Mouse (Mus musculus): ENCODE measurements at regions not wholly inside any gene's neighbourhood (a gene's known extent, or its start where the extent isn't known, plus 50 kb on each side); places are given as distances from the start of the nearest gene placed in this dataset.

DNA sequence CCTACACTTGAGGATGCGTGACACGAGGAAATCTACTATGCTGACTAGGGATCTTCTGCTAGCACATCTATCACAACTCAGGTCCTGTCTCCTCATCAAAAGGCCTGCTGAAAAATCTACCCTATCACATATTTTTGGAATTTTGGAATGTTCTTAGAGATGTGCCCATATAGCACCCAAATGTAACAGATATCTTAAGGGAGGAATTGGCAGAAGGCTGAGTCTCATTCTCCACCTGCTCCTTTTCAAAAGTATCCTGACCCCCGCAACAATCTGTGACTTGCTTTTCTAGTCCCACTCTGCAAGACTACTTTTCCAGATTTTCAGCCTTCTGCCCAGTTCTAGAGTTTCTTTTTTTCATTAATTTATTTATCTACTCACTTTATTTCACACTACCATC is 118.4 kb upstream of the Actbl2 start:
- no peak overlapping the region for H3K27ac ChIP-seq
- H3K4me3 ChIP-seq (replicated peaks), result no peak overlapping the region
- H3K4me1 ChIP-seq (replicated peaks), result no peaks in the 10 kb centered on the region
- H3K9me3 ChIP-seq, result no peaks in the 10 kb centered on the region
- no peak for ATAC-seq
- no peak overlapping the region for H3K9ac ChIP-seq
- H3K4me2 ChIP-seq (replicated peaks), result no peak overlapping the region
- 93% methylated on average over 3 of the region's 3 CpGs for WGBS
- H3K36me3 ChIP-seq, result no peaks in the 10 kb centered on the region
- no peaks in the 10 kb centered on the region for H3K27me3 ChIP-seq (replicated peaks)

DNA sequence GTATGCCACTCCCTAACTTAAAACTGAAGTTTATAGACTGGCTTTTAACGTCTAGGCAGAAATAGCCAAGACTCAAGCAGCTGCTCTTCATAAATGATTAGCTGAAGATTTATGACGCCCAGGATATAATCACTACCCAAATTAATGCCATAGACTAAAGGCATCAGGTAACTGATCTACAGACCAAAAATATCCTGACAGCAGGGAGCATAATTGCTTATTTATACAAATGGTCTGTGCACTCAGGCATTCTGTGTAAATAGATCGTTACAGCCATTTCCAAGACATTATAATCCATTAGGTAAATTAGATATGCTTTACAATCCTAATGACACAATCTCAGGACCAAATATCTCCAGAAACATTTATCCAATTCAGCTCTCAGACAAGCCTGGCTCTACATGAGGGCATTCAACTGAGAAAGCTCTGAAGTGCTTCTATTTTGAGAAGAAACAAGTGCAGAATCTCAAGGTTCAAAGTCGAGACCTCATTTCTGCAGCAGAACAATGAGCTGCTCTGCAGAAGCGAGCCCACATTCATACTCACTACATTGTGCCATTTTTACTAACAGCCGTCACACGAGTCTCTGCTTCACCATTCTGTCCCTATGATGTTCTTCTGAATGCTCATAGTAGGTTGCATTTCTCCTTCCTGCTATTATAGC is 111.9 kb upstream of the Actbl2 start:
- no peak overlapping the region for H3K27ac ChIP-seq
- 61% methylated on average over 7 of the region's 7 CpGs for WGBS
- H3K9me3 ChIP-seq, result no peaks in the 10 kb centered on the region
- no peak overlapping the region for H3K9ac ChIP-seq
- no peaks in the 10 kb centered on the region for H3K36me3 ChIP-seq
- no peak overlapping the region for H3K4me3 ChIP-seq (replicated peaks)
- no peaks in the 10 kb centered on the region for H3K4me1 ChIP-seq (replicated peaks)
- H3K27me3 ChIP-seq (replicated peaks), result no peaks in the 10 kb centered on the region
- H3K4me2 ChIP-seq (replicated peaks), result no peak overlapping the region
- ATAC-seq, result peak; percentile 74

DNA sequence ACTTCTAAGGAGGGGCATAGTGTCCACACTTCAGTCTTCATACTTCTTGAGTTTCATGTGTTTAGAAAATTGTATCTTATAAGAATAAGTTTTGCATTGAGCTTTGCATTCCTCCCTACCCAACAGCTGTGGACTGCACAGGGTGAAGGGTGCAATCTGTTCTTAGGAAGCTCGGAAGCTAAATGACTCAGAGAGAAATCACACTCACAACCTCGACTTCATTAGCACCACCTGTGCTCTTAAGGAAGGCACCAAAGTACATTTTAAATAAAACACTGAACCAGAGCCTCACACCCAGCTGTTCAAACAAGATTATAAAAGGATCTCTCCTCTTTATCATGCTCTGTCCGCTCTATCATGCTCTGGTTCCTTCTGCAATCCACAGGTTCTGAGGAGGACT is 110.1 kb upstream of the Actbl2 start:
- no peak; the same call in 1 of the 2 replicates for ATAC-seq
- no peaks in the 10 kb centered on the region for H3K4me1 ChIP-seq (replicated peaks)
- no peak overlapping the region for H3K27ac ChIP-seq
- H3K9ac ChIP-seq, result no peak overlapping the region
- H3K36me3 ChIP-seq, result no peaks in the 10 kb centered on the region
- WGBS, result 65% methylated on average over 3 of the region's 3 CpGs
- H3K27me3 ChIP-seq (replicated peaks), result no peaks in the 10 kb centered on the region
- no peaks in the 10 kb centered on the region for H3K9me3 ChIP-seq
- no peak overlapping the region for H3K4me3 ChIP-seq (replicated peaks)
- no peak overlapping the region for H3K4me2 ChIP-seq (replicated peaks)

DNA sequence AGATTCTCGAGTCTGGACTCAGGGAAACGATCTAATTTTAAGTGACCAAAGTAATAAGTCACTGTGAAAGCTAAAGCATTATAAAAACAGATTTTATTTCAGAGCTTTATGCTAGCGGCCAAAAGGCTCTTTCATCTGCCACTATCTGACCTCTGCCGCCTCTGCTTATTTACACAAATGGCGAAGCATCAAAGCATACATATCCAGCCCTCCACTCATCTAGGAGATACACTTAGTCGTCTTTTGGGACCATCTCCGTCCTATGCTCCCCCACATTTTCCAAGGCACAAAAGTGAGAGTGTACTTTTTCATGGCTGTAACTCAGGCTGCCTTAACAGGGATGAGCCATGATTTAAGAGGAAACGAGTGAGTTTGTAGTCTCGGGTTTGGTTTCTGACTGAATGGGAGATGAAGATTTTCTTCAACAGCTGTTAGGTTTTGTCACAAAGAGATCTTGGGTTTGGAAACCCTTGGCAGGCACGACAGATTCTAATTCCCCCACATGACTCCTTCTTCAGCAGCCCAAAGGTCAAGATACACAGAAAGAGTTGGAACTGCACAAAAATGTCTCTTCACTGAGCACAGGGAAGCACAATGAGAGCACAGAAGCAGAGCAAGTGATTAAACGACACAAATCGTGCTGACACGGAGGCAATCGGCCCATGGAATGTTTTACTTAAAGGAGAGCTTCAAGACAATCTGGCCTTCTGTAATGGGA is 96.7 kb upstream of the Actbl2 start:
- WGBS, result 44% methylated on average over 14 of the region's 14 CpGs
- Histone ChIP-seq H3K36me3 (no peaks in the 10 kb centered on the region), H3K4me2 (replicated peaks) (no peak overlapping the region), H3K4me1 (replicated peaks) (no peaks in the 10 kb centered on the region), H3K27me3 (replicated peaks) (no peaks in the 10 kb centered on the region), H3K9ac (no peak overlapping the region), H3K9me3 (no peaks in the 10 kb centered on the region), H3K27ac (no peak overlapping the region), H3K4me3 (replicated peaks) (no peak overlapping the region)
- no peak; the same call in 1 of the 2 replicates for ATAC-seq

DNA sequence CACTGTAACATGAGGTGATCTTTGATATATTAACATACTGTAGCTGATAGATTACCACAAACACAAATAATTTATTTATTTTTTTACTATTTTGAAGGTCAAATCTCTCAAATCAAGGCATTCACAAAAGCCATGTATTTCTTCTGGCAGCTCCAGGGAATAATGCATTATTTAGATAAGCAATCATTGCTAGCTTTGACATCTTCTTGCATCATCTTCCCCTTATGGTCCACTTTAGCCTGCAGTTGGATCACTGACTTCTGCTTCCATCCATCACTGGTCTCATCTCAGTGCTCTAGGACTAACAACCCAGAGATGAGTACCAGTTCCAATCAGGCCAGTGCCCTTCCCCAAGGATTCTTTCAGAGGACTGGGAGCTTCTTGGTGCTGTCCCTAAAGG is 95.3 kb upstream of the Actbl2 start:
- Histone ChIP-seq H3K9ac (no peak overlapping the region), H3K9me3 (no peaks in the 10 kb centered on the region), H3K27me3 (replicated peaks) (no peaks in the 10 kb centered on the region), H3K4me3 (replicated peaks) (no peak overlapping the region), H3K4me2 (replicated peaks) (no peak overlapping the region), H3K36me3 (no peaks in the 10 kb centered on the region), H3K27ac (no peak overlapping the region), H3K4me1 (replicated peaks) (no peaks in the 10 kb centered on the region)
- no peak for ATAC-seq

DNA sequence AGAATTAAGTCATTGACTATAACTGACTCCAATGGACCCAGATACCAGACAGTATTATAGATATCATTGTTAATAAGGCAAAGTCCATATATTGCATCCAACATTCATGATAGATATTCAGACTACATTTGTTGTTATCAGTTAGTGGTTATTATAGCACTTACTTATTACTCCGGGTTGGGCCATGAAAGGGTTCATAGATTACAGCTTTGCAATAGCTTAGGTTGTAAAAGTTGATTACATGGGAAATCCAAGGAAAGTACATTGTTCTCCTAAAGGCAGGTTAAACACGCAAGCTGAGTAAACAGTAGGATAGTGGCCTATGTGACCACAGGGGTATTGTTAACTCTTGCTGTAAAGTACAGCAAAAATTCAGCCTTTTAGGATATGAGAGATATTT is 89.3 kb upstream of the Actbl2 start:
- WGBS, result 61% methylated on average over 2 of the region's 2 CpGs
- no peaks in the 10 kb centered on the region for H3K4me1 ChIP-seq (replicated peaks)
- ATAC-seq, result peak; percentile 95
- no peak overlapping the region for H3K4me3 ChIP-seq (replicated peaks)
- H3K27me3 ChIP-seq (replicated peaks), result no peaks in the 10 kb centered on the region
- H3K27ac ChIP-seq, result no peak overlapping the region
- H3K4me2 ChIP-seq (replicated peaks), result no peak overlapping the region
- H3K36me3 ChIP-seq, result no peaks in the 10 kb centered on the region
- no peak overlapping the region for H3K9ac ChIP-seq
- H3K9me3 ChIP-seq, result no peaks in the 10 kb centered on the region

DNA sequence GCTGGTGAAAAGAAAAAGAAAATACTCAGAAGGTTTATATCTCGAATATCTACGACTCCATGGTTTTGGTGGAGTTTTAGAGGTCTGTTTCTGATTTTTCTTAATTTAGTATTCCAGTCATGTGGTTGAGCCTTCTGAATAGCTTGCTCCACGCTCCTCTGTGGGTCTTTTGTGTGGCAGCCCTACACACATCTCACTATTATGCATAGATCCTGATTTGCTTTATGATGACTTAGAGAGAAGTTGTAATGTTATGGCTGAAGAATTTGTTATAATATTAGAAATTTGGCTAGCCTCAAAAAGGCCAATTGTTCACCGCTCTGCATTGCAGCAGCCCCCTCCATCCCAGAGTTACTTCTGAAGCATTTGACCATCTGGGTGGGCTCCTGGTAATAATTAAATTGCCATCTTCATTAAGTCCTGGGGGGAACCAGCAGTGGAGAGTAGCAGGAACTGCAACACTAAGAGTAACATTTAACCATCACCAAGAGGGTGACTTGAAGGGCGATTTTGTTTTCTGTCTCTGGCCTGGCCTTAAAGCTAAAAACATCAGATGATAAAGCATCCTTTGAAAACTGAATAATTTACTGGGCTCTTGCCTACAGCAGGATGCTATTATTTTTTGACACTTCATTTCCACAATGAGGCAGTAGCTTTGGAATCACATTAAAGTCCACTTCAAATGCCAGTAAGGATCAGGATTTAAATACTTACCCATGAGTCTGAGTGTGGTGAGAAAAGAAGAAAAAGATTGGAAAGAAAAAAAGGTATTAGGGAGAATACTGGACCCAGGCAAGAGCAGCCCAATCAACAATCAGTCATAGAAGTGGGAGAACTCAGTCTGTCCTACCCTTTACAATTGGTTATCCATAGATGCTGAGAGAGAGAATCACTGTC is 84.3 kb upstream of the Actbl2 start:
- Histone ChIP-seq H3K9me3 (no peaks in the 10 kb centered on the region), H3K4me2 (replicated peaks) (no peak overlapping the region), H3K36me3 (no peaks in the 10 kb centered on the region), H3K27me3 (replicated peaks) (no peaks in the 10 kb centered on the region), H3K4me3 (replicated peaks) (no peak overlapping the region), H3K4me1 (replicated peaks) (no peaks in the 10 kb centered on the region), H3K9ac (no peak overlapping the region), H3K27ac (no peak overlapping the region)
- ATAC-seq, result no peak
- 83% methylated on average over 5 of the region's 5 CpGs for WGBS

DNA sequence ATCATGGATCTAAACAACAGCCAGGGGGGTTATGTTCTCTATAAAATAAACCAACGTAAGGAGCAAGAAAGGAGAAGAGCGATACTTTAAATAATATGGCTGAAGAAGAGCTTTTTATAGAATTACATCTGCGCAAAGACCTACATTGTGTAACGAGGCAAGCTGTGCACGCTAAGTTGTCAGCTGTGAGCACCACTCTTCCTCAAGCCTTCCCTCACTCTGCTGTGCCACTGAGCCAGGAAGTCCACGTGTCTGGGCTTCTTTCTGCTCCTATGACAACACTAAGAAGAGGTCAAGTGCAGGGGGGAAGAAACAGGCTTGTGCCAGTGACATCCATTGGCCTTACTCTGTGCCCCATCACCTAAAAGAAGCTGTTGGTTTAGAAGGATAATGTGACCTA is 75.6 kb upstream of the Actbl2 start:
- Histone ChIP-seq H3K9me3 (no peaks in the 10 kb centered on the region), H3K4me3 (replicated peaks) (no peak overlapping the region), H3K27me3 (replicated peaks) (no peaks in the 10 kb centered on the region), H3K27ac (no peak overlapping the region), H3K9ac (no peak overlapping the region), H3K4me2 (replicated peaks) (no peak overlapping the region), H3K4me1 (replicated peaks) (no peaks in the 10 kb centered on the region), H3K36me3 (no peaks in the 10 kb centered on the region)
- 80% methylated on average over 6 of the region's 6 CpGs for WGBS
- ATAC-seq, result no peak

DNA sequence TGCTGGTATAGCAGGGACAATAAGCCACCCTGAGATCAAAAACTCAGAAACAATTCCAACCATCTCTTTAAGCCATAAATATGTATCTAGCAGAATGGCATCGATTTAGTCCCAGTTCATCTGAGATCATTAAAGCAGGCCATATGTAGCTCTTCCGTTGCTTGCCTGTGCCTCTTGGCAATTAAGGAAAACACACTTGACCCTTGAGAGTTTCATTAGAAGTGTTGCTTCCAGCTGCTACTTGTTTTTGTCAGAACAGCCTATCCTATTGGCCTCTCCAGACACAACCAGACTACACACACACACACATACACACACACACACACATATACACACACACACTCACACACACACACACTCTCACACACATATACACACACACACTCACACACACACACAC is 71.5 kb upstream of the Actbl2 start:
- H3K9me3 ChIP-seq, result no peaks in the 10 kb centered on the region
- H3K27me3 ChIP-seq (replicated peaks), result no peaks in the 10 kb centered on the region
- no peaks in the 10 kb centered on the region for H3K4me1 ChIP-seq (replicated peaks)
- no peak for ATAC-seq
- no peak overlapping the region for H3K27ac ChIP-seq
- H3K36me3 ChIP-seq, result no peaks in the 10 kb centered on the region
- no peak overlapping the region for H3K4me3 ChIP-seq (replicated peaks)
- no peak overlapping the region for H3K9ac ChIP-seq
- H3K4me2 ChIP-seq (replicated peaks), result no peak overlapping the region
- WGBS, result 61% methylated on average over 2 of the region's 2 CpGs

DNA sequence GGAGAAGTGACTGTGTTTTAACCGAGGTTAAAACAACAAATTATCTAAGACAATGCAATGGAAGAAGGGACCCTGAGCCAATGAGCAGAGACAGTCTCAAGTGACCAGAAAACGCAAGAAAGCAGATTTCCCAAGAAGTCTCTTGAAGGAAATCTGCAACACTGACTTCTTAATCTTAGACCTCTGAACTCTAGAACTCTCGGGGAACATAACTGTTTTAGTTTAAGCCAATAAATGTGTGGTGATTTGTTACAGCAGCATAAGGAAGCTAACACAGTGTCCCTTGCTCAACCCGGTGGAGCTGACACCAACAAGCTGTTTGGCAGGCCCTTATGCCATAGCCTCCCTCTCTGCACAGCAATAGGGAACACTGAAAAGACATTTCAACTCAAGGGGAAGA is 69.0 kb upstream of the Actbl2 start:
- ATAC-seq, result no peak
- Histone ChIP-seq H3K27ac (no peak overlapping the region), H3K4me2 (replicated peaks) (no peak overlapping the region)

DNA sequence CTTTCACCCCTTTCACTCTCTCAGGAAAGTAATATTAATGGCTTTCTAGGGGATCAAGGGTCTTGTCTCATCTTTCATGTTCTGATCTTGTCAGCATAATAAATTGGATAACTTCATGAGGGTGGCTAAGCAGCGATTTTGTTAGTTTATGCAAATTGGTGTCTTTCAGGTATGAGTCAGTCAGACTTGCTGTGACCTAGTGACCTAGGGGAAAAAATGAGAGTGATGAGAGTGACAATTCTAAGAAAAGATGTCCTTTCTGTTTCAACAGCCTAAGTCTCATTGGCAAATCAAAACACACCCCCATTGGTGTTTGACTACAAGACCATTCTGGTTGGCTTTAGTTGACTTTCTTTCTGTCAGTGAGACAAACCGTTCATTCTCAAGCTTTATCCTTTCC is 68.0 kb upstream of the Actbl2 start:
- WGBS, result 90% methylated on average over 2 of the region's 2 CpGs

More for the DNA sequence above, 69.0 kb upstream of the Actbl2 start:
- WGBS, result 53% methylated on average over 4 of the region's 4 CpGs
- no peak overlapping the region for H3K4me3 ChIP-seq (replicated peaks)
- H3K36me3 ChIP-seq, result no peaks in the 10 kb centered on the region
- no peaks in the 10 kb centered on the region for H3K9me3 ChIP-seq
- no peaks in the 10 kb centered on the region for H3K27me3 ChIP-seq (replicated peaks)
- H3K9ac ChIP-seq, result no peak overlapping the region
- H3K4me1 ChIP-seq (replicated peaks), result no peaks in the 10 kb centered on the region

DNA sequence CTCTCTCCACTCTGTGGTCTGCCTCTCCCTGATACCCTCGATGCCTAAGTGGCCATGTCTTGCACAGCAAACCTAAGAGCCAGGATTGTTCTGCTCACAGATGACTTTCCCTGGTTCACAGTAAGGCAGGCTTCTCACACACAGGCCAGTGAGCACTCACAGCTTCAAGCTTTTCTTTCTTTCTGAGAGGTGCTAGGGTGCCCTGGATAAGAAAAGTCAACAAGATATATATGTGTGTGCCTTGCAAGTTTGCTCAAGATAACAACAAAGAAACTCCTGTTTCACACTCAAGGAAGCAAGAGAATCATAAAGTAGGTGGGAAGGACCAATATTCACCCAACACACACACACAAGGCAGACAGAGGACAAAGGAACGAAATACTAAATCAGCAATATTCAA is 60.9 kb upstream of the Actbl2 start:
- H3K9me3 ChIP-seq, result no peaks in the 10 kb centered on the region
- H3K36me3 ChIP-seq, result no peaks in the 10 kb centered on the region
- no peak overlapping the region for H3K4me2 ChIP-seq (replicated peaks)
- H3K27me3 ChIP-seq (replicated peaks), result no peaks in the 10 kb centered on the region
- peak; percentile 95 for ATAC-seq
- H3K4me1 ChIP-seq (replicated peaks), result 0 out of 2 replicates have a peak, but pooled peaks cover 3% of the 10 kb centered on the region
- no peak overlapping the region for H3K9ac ChIP-seq
- H3K4me3 ChIP-seq (replicated peaks), result no peak overlapping the region
- WGBS, result 54% methylated on average over 2 of the region's 2 CpGs
- peak overlapping the region; percentile 70; the same call in 1 of the 2 replicates for H3K27ac ChIP-seq

More for the DNA sequence above, 68.0 kb upstream of the Actbl2 start:
- H3K4me2 ChIP-seq (replicated peaks), result no peak overlapping the region
- H3K27ac ChIP-seq, result no peak overlapping the region
- no peaks in the 10 kb centered on the region for H3K27me3 ChIP-seq (replicated peaks)
- ATAC-seq, result no peak
- no peaks in the 10 kb centered on the region for H3K9me3 ChIP-seq
- no peaks in the 10 kb centered on the region for H3K4me1 ChIP-seq (replicated peaks)
- no peak overlapping the region for H3K4me3 ChIP-seq (replicated peaks)
- H3K36me3 ChIP-seq, result no peaks in the 10 kb centered on the region
- no peak overlapping the region for H3K9ac ChIP-seq

Data from intestine, embryonic 15.5 days (tissue).